Mouse (Mus musculus): Measurements from ENCODE around the gene Fam71e2.

DNA sequence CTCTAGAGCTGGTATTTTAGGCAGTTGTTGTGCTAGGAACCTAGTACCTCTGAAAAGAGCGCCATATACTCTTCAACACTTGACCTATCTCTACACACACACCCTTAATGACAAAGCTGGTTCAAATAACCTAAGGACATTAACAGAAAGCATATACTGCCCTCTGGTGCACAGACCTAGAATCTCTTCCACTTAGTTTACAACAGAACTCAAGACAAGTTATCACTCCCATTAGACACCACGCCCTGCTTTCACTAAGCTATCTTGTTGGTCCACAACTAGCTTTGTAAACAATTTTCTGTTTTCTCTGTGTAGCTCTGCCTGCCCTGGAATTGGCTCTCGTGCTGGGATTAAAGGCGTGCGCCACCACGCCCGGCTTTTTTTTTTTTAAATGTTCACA is 35.6 kb upstream of the Fam71e2 start:
- no peak for TF ChIP-seq CTCF (IDR thresholded peaks at IDR 0.05; ENCODE audit: control insufficient read depth, insufficient read depth, low read length)
- no peak for TF ChIP-seq POLR2A (IDR thresholded peaks at IDR 0.05; ENCODE audit: borderline replicate concordance, control insufficient read depth, low read depth, low read length)

Measured in bone marrow, adult 2 months (tissue).